Mouse (Mus musculus) bone marrow, adult 2 months (tissue): ENCODE data around the gene Pin1.

Experiments used
- CTCF ChIP-seq: fragments of 200-500 bp; IDR thresholded peaks from 2 replicates; pipeline ENCODE4 v1.5.1; 2011; ENCODE audit warnings: low read length, control low read depth; ENCODE audit not compliant: control insufficient read depth, insufficient read depth
- POLR2A ChIP-seq: fragments of 200-500 bp; IDR thresholded peaks from 2 replicates; pipeline ENCODE4 v1.6.1; 2011; ENCODE audit warnings: low read depth, mild to moderate bottlenecking, control low read depth, low read length, borderline replicate concordance; ENCODE audit not compliant: control insufficient read depth

- TF ChIP-seq POLR2A: no peak
- no peak for TF ChIP-seq CTCF
Observed at GRCm38 (mm10) chr9:20689403-20689802, 37.5 kb downstream of the Pin1 start.
